Mouse (Mus musculus) inflammation-experienced regulatory T-cells (primary cell): ENCODE measurements around the gene Gm11273. TPM values are rescaled to one million over a fixed set of nuclear protein-coding genes. Genes with fewer than 3 reads are reported as not detected.

ENCODE experiments used
- polyA plus RNA-seq, 2 experiments: library from polyadenylated mRNA; unstranded; fragments of 100-300 nt; shearing (Covaris generic); gene quantifications; one replicate each; pipeline ENCODE4 v1.2.1; 2017

The Gm11273 gene
- polyA plus RNA-seq = 10 to 100 TPM; 10.6 to 16.4 TPM

DNA sequence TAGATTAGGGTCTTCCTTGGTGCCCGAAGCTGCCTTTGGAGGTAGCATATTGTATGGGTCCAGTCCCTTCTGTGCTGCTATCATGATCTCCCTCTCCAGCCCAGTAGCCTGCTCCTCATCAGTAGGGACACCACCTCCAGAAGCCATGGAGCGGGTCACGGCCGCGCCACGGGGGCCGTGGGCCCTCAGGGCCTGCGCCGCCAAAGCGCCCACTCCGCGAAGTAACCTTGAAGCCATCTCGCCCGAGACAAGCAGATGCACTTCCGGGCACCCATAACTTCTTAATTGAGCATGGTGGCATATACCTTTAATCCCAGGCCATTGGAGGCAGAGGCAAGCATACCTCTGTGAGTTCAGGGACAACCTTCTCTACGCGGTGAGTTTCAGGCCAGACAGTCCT, at the start of gene Gm11273:
Gm11273 (minus strand) TSS at position 237 of the 400 bp plus-strand sequence.

DNA sequence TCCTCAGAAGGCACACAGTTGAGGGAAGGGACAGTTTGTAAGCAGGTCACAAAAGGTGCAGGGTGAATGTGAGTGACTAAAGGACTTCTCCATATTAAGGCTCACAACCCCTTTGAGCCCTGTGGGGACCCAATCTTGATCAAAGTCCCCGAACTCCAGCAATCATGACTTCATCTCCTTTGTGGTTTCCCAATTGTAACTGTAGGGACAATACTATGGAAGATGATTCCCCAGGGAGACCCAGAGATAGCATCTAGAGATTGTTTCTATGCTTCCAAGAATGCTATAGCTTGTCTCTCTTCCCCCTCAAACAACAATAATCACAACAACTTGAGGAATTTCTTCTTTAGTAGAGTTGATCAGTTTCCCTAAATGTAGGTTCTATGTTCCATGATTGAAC, 41.5 kb upstream of the Gm11273 start, which contains the start of gene Olfr1366:
Olfr1366 (minus strand) TSS at position 101 of the 400 bp plus-strand sequence.

DNA sequence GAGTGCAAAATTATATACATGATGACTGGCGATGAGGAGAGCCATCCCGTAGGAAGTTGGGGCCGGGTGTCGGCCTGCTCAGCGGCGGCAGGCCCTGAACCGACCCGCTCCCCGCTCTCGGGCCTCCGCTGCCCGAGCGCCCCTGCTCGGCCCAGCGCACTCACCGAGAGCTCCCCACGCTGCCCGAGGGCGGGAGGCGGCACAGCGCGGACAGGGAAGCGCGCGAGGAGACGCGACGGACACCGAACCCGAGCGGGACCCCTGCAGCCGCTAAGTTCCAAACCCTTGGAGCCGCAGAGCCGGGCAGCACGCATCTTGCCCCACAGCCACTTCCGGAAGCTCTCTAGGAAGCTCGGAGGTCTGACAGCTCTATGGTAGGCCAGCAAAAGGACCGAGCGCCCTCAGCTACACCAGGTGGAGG, 29.6 kb upstream of the Gm11273 start, which contains the start of gene Zkscan8:
Zkscan8 (minus strand) TSS at position 340 of the 421 bp plus-strand sequence.

DNA sequence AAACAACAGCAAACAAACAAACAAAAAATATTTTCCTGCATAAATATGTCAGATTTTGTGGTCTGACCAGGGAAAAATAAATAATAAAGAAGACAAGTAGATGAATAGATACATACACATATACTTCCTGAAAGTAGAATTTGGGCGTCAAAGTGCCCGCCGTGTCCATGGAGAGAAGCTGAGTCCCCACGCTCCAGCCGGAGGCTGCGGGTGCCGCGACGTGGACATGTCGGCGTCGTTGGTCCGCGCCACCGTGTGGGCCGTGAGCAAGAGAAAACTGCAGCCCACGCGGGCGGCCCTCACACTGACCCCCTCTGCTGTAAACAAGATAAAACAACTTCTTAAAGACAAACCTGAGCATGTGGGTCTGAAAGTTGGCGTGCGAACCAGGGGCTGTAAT, 6.1 kb downstream of the Gm11273 start, which contains the start of gene AK157302:
AK157302 (plus strand) TSS at position 144 of the 400 bp plus-strand sequence.

DNA sequence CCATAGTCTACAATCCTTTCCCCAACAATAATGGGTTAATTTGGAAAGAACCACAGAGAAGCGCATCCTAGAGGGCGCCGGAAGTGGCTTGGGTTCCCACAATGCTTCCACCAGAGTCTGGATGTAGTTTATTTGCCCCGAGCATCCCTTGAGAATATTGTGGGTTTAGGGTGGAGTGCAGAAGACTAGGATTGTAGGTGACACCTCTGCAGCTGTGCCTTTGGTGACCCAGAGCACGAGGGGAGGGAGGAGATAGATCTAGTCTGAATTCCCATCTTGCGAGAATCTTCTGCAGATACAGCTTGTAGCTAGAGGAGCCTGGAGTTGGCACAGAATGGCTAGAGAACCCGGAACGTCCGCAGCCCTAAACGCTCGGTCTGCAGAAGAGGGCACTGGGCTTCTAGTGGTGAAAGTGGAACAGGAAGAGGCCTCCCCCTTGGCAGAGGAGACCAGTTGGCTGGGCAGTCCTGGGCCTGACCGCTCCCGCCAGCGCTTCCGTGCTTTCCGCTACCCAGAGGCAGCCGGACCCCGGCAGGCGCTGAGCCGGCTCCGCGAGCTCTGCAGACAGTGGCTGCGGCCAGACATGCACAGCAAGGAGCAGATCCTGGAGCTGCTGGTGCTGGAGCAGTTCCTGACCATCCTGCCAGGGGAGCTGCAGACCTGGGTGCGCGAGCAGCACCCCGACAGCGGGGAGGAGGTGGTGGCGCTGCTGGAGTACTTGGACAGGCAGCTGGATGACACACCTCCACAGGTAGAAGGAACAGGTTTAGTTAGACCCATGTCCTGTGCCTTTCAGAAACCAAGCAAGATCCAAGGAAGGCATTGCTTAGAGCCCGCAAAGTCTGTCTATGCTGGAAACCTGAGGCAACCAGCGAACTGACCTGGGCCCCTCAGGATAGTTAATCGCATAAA, 22.2 kb downstream of the Gm11273 start, which contains the start of the genes Zkscan4 and Gm10065:
Zkscan4 (plus strand) TSS at position 149 of the 912 bp plus-strand sequence.
Gm10065 (minus strand) TSS at position 683 of the 912 bp plus-strand sequence.

DNA sequence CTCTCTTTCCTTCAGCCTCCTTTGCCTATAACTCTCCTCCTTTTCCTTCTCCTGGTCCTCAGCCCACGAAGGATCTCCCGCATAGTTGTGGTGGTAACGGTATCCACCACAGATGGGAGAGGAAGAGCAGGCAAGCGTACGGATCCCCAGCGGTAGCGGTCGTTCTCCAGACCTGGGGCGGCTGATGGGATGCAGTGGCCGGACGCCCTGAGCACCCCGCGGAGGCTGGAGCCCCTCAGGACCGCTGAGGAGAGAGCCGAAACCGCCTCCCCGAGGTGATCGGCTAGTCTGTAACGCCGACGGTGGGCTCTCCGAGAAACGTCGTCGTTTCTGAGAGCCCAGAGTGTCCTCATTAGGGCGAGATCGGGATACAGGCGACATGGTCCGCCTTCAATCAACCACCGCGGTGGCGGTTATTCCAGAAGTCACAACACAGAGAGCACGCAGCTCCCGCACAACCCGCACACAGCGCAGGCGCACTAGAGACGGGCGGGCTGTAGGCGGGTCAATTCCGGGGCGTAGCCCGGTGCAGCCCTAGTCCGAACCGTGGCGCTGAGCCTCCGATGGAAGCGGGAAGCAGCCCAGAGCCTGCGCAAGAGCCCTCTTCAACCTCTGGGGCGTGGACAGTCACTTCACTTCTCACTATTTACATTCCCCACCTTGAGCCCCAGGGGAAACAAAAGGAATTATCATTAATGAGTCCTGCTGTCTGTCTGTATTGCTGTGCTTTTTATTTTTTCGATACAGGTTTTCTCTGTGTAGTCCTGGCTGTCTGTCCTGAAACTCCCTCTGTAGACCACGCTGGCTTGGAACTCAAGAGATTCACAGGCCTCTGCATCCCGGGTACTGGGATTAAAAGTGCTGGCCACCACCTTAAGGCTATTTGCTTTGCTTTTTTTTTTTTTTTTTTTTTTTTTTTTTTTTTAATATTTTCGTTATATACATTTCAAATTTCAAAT, 32.9 kb downstream of the Gm11273 start, which contains the start of gene Nkapl:
Nkapl (minus strand) TSS at position 449 of the 959 bp plus-strand sequence.

DNA sequence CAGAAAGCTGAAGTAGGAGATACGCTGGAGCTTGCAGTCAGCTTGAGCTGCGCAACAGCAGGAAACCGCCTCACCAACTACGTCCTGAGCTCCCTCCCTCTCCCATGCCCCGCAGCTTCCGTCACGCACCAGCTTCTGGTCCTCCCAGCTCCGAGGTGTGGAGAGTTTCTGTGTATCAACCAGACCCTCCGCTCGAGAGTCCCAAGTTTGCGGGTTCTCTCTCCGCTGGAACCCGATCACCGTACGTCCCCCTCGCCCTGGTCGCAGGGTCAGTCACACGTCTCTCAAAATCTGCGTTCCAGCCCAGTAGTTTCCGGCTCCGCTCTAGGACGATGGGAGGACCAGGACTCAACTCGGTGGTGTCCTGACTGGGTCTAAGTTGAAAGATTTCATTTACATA, 47.8 kb downstream of the Gm11273 start, which contains the start of gene Zscan26:
Zscan26 (minus strand) TSS at position 282 of the 400 bp plus-strand sequence.

Other genes starting within 250 kb of the Gm11273 start
- gene Gpx5, start 208.7 kb downstream of the Gm11273 start, polyA plus RNA-seq = 1 to 10 TPM in 1 of 2 experiments, under 1 TPM in 1; 0.22 to 1.7 TPM
- gene Gpx6, start 189.3 kb downstream of the Gm11273 start, polyA plus RNA-seq = under 1 TPM; 0.23 to 0.77 TPM
- gene Olfr1367, start 154.5 kb downstream of the Gm11273 start, polyA plus RNA-seq = not detected
- 10 to 100 TPM in 1 of 2 experiments, 1 to 10 TPM in 1; 8.3 to 13.5 TPM for gene Zscan12, start 138.6 kb downstream of the Gm11273 start, polyA plus RNA-seq
- gene Zkscan3, start 98.7 kb downstream of the Gm11273 start, polyA plus RNA-seq = 10 to 100 TPM; 57.4 to 65.7 TPM
- under 1 TPM; 0.23 to 0.53 TPM for gene Pgbd1, start 60.4 kb downstream of the Gm11273 start, polyA plus RNA-seq
- 1 to 10 TPM; 7.6 to 7.7 TPM for gene Zscan26, start 47.7 kb downstream of the Gm11273 start, polyA plus RNA-seq
- gene Nkapl, start 32.9 kb downstream of the Gm11273 start, polyA plus RNA-seq = under 1 TPM; 0.11 to 0.44 TPM
- not detected for gene Zkscan4, start 22.5 kb downstream of the Gm11273 start, polyA plus RNA-seq
- not detected for gene Gm10065, start 22.0 kb downstream of the Gm11273 start, polyA plus RNA-seq
- under 1 TPM; 0.08 to 0.54 TPM for gene AK157302, start 6.2 kb downstream of the Gm11273 start, polyA plus RNA-seq
- gene Zkscan8, start 29.7 kb upstream of the Gm11273 start, polyA plus RNA-seq = 10 to 100 TPM in 1 of 2 experiments, 1 to 10 TPM in 1; 7.6 to 12.8 TPM
- gene Olfr1366, start 41.4 kb upstream of the Gm11273 start, polyA plus RNA-seq = not detected
- 1 to 10 TPM in 1 of 2 experiments, under 1 TPM in 1; 0.95 to 2.1 TPM for gene Olfr1535, start 58.5 kb upstream of the Gm11273 start, polyA plus RNA-seq
- not detected for gene Olfr1364, start 80.3 kb upstream of the Gm11273 start, polyA plus RNA-seq
- gene Olfr1362, start 112.6 kb upstream of the Gm11273 start, polyA plus RNA-seq = not detected
- not detected for gene Olfr11, start 141.1 kb upstream of the Gm11273 start, polyA plus RNA-seq
- gene Olfr1361, start 162.0 kb upstream of the Gm11273 start, polyA plus RNA-seq = under 1 TPM in 1 of 2 experiments, not detected in 1; 0.60 TPM
- gene Olfr1360, start 176.0 kb upstream of the Gm11273 start, polyA plus RNA-seq = under 1 TPM in 1 of 2 experiments, not detected in 1; 0.21 TPM
- gene Olfr1359, start 196.7 kb upstream of the Gm11273 start, polyA plus RNA-seq = under 1 TPM in 1 of 2 experiments, not detected in 1; 0.71 TPM
- 1 to 10 TPM in 1 of 2 experiments, not detected in 1; 1.4 TPM for gene Hist1h2bl, start 214.7 kb upstream of the Gm11273 start, polyA plus RNA-seq
- gene Hist1h2ai, start 215.0 kb upstream of the Gm11273 start, polyA plus RNA-seq = 10 to 100 TPM; 14.1 to 15.1 TPM
- 1 to 10 TPM; 1.7 to 2.2 TPM for gene Hist1h3h, start 216.2 kb upstream of the Gm11273 start, polyA plus RNA-seq
- not detected for gene Hist1h2bm, start 220.6 kb upstream of the Gm11273 start, polyA plus RNA-seq
- gene Hist1h4j, start 233.6 kb upstream of the Gm11273 start, polyA plus RNA-seq = under 1 TPM in 1 of 2 experiments, not detected in 1; 0.34 TPM
- gene Hist1h4k, start 249.1 kb upstream of the Gm11273 start, polyA plus RNA-seq = 10 to 100 TPM in 1 of 2 experiments, 1 to 10 TPM in 1; 4.7 to 30.8 TPM